Mouse (Mus musculus) large intestine, adult 2 months (tissue): ENCODE measurements around the gene Krt8. TPM values are rescaled to one million over a fixed set of nuclear protein-coding genes. Genes with fewer than 3 reads are reported as not detected.

Experiments used
- DNase-seq: peaks from one replicate; pipeline ENCODE4 v3.0.0-alpha.2; 2012; ENCODE audit warnings: low read depth, low spot score
- WGBS: fragments of 180-500 bp; shearing (Covaris S2); methylation state at CpG from one replicate; pipeline ENCODE4 v1.1.7; 2018; 5-methylcytosine and 5-hydroxymethylcytosine counted together
- polyA plus RNA-seq: library from polyadenylated mRNA; depleted of rRNA; stranded (reverse); fragments of >200 nt; gene quantifications from 2 replicates; pipeline ENCODE4 v1.2.3, GENCODE M21; 2012; rRNA removed

Krt8 gene
- polyA plus RNA-seq, 1 experiment, result 2,897 TPM

DNA sequence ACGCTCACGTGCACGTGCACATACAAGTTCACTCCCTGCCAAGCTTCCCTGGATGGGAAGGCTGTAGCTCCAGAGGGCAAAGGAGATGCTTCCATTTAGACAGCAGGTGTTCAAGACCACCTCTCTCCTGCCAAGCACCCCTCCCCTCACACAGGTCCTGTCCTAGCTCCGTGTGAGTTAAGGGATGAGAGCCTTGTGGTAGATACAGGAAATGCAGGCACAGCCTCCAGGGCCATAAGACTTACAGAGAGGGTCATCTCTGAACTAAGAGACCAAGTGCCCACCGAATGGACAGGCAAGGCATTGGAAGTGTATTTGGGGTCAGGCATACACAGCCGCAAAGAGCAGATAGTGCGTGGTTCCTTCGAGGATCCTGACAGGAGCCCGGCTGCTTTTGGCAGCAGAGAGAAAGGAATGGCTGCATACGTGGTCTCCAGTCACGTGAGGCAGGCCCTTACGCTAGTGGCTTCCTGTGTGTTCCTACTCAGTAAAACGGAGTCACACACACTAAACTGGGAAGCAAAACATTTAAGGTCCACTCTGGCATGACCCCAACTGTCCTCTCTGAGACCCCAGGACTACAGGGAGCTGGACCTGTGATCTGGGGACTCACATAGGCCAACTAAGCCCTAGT is 20.9 kb downstream of the Krt8 start:
- WGBS, result 70% methylated on average over 13 of the region's 13 CpGs
- no peak for DNase-seq

DNA sequence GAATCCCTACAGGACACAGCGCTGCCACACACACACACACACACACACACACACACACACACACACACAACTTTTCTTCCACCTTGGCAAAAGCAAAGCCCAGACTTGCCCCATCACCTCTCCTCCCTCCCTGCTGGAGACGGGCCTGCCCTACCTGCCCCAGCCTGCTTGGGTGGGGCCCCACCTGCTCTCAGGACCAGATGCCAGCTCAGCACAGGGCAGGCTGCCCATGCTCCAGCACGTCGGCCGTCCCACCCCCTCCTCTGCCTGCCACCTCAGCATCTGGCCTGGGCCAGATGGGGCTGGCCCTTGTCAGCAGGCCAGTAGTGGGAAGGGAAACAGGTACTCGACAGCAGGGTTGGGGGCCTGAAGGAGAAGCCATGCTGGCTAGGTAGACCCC is 23.4 kb downstream of the Krt8 start:
- no peak for DNase-seq
- WGBS, result 20% methylated on average over 6 of the region's 6 CpGs

DNA sequence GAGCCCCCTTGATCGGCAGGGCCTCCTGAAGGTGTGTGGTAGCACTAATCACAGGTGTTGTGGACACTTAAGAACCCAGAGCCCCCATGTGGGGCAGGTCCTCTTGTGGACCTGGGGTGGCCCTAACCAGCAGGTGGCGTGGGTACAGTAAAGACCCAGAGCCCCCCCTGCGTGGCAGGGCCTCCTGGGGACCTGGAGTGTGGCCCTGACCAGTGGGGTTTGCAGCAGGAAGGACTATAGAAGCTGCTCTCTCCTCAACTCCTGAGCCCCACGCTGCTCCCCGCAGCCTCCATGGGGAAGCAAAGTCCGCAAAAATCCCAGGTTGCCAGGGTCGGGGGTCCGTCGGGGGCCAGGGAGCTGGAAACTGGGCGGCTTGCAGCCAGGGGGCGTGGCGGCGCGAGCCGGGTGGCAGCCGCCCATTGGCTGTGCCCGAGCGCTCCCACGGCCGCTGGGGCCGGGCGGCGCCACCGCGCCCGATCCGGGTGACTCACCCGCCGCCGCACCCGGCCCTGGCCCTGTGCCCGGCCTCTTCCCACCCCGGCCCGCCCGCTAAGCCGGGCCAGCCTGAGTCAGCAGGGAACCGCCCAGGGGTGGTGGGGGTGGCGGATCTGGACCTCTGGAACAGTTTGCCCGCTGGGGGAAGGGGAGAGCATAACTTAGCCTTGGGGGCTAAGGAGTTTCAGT is 27.1 kb downstream of the Krt8 start:
- DNase-seq, result no peak
- WGBS, result 2% methylated on average over 38 of the region's 39 CpGs

DNA sequence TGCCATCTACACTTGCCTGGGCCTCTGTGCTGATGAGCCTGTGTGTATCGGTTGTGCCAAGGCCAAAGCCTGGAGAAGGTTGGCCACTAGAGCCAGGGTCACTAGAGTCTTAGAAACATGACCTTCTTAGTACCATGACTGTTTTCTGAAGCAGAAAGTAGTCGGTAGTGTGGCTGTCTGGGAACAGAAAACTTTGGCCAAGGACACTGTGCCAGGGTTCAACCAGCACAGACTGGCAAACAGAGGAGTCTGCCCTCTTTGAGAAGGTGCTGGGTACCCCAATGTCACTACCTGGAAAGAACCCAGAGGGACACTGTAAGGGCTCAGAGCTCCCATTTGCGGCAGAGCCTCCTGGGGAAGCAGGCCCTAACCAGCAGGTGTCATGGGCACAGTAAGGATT is 27.6 kb downstream of the Krt8 start:
- WGBS, result 13% methylated on average over 3 of the region's 3 CpGs
- no peak for DNase-seq

DNA sequence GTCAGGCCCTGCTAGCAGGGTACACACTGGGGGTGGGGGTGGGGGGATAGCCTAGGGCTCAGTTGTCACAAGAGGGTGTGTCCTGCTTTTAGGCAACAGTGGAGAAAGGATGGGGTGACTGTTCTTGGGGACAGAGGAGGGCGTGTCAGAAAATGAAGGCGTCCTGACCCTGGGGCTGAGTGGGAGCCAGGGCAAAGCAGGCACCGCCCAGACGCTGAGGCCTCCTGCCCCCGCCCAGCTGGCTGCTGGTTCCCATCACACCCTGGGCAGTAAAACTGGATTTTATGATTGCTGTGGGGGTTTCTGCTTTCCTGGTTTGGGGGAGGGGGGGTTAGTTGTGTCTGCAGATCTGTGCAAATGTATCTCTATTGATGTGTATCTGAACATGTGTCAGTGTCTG is 28.3 kb downstream of the Krt8 start:
- 15% methylated on average over 5 of the region's 5 CpGs for WGBS
- DNase-seq, result no peak

DNA sequence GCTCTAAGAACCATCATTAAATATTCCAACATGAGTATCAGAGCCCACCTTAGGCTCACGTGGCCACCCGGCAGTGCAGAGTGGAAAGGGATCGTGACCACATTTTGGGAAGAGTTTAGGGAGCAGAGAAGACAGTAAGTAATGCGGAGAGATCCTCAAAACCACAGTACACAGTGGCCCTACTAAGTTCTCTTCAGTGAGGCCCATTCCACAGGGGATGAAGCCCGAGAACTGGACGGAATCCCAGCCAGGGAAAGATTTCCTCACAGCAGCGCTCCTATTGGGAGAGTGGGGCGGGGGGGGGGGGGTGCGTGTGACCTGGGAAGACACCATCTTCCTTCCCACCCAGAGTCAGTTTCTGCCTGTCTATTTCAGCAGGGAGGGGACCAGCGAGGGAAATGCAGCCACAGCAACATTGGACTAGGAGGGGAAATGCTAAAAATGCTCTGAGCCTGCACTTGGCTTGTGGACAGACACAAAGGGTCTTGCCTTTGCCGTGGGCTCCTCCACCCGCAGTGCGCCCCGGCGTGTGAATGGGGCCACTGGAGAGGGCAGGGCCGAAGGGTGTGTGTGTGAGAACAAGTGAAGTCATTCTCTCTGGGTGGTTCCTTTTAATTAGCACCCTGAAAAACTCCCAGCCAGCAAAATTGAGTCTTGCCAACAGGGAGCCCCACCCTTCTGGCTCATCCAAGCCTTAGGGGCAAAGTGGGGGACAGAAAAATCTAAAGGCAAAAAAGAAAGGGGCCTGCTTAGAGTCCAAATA is 30.0 kb downstream of the Krt8 start:
- no peak for DNase-seq
- 28% methylated on average over 16 of the region's 16 CpGs for WGBS

DNA sequence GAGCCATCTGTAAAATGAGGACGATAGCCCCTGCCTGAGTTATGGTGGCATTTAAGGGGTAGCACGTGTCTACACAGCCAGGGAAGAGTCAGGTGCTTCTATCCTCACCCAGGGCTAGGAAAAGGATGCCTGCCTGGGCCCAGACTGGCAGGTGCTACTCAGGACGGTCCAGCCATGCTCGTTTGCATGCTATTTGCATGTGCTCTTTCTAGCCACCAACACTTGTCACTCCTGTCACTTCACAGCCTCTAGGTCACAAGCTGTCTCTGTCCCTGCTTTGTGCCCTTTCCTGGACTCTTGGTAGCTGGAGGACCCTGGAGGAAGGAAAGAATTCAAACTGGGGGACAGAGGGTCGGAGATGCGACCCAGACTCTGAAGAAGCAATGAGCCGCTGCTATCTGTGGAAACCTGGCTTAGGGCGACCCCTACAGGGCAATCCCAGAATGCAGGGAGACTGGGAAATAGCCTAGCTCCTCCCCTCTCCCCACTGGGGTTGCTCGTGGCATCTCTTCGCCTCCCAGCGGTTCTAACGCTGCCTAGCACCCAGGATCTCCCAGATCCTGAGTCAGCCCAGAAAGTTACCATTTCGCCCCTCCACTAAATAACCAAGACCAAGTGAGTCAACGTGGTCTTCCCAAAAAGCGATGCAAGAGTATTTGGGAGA is 30.7 kb downstream of the Krt8 start:
- DNase-seq, result no peak
- 14% methylated on average over 15 of the region's 15 CpGs for WGBS

DNA sequence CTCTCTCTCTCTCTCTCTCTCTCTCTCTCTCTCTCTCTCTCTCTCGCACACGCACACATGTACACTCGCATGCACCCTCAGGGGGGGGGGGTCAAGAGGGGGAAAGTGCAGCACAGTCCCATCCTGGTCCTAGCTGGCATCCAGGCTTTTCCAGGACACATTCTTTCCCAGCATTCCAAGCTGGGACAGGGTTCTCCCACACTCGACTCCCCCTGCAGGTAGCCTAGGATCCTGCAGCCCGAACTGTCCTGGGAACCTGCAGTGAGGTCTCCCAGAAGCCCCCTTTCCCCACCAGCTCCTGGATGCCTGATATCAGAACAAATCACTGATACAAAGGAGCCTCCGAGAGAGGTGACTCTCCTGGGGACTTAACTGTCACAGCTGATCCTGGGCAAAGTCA is 33.7 kb downstream of the Krt8 start:
- WGBS, result 21% methylated on average over 3 of the region's 6 CpGs
- DNase-seq, result no peak

DNA sequence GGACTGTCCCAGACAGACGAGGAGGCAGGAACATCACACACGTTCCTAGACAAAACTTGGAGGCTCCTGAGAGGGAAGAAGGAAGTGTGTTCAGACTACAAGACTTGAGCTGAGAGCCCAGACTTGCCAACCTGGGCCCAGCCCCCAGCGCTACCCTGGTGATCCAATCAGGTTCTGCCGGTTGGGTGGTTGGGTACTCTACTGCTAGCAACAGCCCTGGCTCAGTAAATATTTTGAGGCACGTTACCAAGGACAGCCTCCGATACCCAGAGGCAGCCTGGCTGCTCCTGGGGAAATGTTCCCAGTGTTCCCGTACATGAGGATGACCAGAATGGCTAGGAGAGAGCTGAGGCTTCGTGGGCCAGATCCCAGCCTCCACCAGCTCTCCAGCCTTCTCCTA is 37.5 kb downstream of the Krt8 start:
- 28% methylated on average over 8 of the region's 8 CpGs for WGBS
- no peak for DNase-seq

DNA sequence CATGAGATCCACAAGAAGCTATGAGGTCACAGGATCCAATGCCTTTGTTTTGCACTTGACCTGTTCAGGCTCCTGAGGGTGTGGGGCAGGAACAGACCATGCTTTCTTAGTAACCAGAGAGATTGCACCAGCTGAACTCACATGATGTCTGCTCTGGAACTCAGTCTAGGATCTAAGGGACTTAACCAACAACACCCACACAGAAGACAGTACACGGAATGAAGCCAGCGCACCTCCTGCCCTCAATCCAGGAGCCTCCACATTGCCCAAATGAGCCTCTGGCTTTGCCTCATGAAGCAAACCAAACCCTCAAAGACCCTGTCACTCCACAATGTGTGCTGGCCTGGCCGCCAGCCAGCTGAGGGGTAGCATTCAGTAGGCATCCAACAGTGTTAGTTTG is 45.4 kb downstream of the Krt8 start:
- DNase-seq, result no peak
- 94% methylated on average over 3 of the region's 3 CpGs for WGBS

DNA sequence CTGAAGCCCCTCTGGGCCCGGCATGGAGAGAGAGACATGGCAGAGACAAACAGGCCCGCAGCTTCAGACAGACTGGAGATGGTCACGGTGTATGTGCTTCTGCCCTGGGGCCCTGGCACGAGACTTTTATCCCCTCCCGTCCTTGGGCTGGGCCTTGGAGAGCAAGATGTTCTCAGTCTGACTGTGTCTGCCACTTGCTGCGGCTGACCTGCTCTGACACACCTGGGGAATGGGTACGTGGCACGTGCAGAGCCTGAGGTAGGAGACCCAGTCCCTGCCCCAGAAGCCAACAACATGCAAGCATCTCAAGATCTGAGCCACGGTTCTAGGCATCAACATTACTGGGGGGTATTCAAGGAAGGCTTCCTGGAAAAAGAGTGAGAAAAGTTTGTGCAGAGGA is 50.1 kb downstream of the Krt8 start, which contains the start of gene Krt78:
TSS of gene Krt78 (minus strand) at position 101 of the 400 bp plus-strand sequence.
- WGBS, result 91% methylated on average over 9 of the region's 9 CpGs
- no peak for DNase-seq

DNA sequence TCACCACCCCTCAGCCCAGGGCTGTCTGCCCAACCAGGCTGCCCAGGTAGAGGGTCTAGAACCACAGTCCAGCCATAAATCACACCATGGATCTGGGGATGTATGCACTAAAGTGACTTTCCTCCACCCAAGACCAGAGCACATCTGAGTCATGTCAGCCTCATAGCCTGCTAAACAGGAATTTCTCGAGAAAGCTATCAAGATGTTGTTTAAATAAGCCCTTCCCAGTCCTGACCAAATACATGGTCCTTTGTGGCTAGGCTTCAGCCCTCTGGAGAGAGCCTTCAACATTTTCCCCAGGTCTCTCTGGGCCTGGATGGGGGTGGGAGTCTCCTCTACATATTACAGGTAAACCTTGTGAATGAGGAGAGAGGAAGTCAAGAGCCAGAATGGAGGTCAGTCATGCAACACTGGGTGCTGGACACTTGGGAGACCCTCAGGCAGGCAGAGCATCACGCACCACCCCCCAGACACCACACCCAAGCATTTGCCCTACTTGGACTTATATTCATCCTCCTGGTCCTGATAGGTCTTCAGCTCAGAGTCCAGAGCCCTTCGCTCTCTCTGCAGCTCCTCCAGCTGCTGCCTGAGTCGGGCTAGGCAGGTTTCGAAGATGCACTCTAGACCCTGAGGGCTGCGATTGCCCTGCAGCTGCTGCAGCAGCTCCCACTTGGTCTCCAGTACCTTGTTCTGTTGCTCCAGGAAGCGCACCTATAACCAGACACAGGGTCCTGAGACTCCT is 51.4 kb downstream of the Krt8 start:
- DNase-seq, result no peak
- WGBS, result 45% methylated on average over 7 of the region's 7 CpGs

Other genes starting within 250 kb of the Krt8 start
- not detected in 2 replicates for gene Krt72, start 218.0 kb downstream of the Krt8 start, polyA plus RNA-seq
- gene Krt73, start 202.1 kb downstream of the Krt8 start, polyA plus RNA-seq, result not detected in 2 replicates
- gene Krt2, start 186.3 kb downstream of the Krt8 start, polyA plus RNA-seq, result not detected in 2 replicates
- 0.04 and 0.17 TPM in 2 replicates for gene Krt1, start 153.7 kb downstream of the Krt8 start, polyA plus RNA-seq
- gene Krt77, start 134.8 kb downstream of the Krt8 start, polyA plus RNA-seq, result not detected in 2 replicates
- gene Krt76, start 111.6 kb downstream of the Krt8 start, polyA plus RNA-seq, result 0.02 TPM in 1 of 2 replicates, not detected in the other
- 0.11 and 0.21 TPM in 2 replicates for gene Krt4, start 79.7 kb downstream of the Krt8 start, polyA plus RNA-seq
- gene Krt79, start 64.2 kb downstream of the Krt8 start, polyA plus RNA-seq, result 0.21 and 0.43 TPM in 2 replicates
- 0.16 and 0.19 TPM in 2 replicates for gene Krt78, start 50.2 kb downstream of the Krt8 start, polyA plus RNA-seq
- gene Krt18, start 23.7 kb upstream of the Krt8 start, polyA plus RNA-seq, result 214 and 251 TPM in 2 replicates
- 58.6 and 78.1 TPM in 2 replicates for gene Eif4b, start 69.3 kb upstream of the Krt8 start, polyA plus RNA-seq
- gene Tns2, start 95.9 kb upstream of the Krt8 start, polyA plus RNA-seq, result 37.0 and 45.5 TPM in 2 replicates
- gene Spryd3, start 131.8 kb upstream of the Krt8 start, polyA plus RNA-seq, result 32.1 and 35.9 TPM in 2 replicates
- gene Igfbp6, start 139.9 kb upstream of the Krt8 start, polyA plus RNA-seq, result 15.4 and 34.3 TPM in 2 replicates
- 96.3 and 315 TPM in 2 replicates for gene Soat2, start 146.0 kb upstream of the Krt8 start, polyA plus RNA-seq
- 20.2 and 26.4 TPM in 2 replicates for gene Zfp740, start 198.8 kb upstream of the Krt8 start, polyA plus RNA-seq
- gene Csad, start 200.2 kb upstream of the Krt8 start, polyA plus RNA-seq, result 18.9 and 23.9 TPM in 2 replicates
- gene Itgb7, start 227.5 kb upstream of the Krt8 start, polyA plus RNA-seq, result 23.0 and 24.8 TPM in 2 replicates